Mouse (Mus musculus) heart, postnatal 4 days (tissue): Measurements from ENCODE around the gene Alk. TPM values are rescaled to one million over a fixed set of nuclear protein-coding genes. Genes with fewer than 3 reads are reported as not detected.

Experiments
- DNase-seq: peaks from one replicate; pipeline ENCODE4 v3.0.0; 2021
- total RNA-seq, 2 experiments: library from RNA; stranded (reverse); gene quantifications; 2 replicates each; pipeline ENCODE4 v1.2.3; 2021

The Alk gene
- total RNA-seq, 2 experiments from 2014 or later: 0.07 to 0.19 TPM

DNA sequence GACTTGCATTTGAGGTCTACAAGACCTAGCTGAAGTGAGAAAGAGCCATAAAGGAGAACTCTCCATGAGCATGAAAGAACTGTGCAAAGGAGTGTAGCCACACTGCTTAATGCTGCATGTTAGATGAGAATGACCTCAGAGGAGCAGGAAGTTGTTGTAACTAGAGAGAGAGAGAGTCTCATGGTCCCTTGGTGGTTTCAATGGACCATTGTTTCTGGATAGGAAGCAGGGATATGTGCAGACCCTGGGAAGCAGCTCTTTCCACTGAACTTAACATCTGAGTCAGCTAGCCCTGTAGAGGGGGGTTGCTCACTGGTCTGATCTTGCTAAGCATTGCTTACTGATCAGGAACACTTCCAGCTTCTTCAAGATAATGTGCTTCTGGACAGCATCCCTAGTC lies 587.1 kb downstream of the Alk start:
- no peak for DNase-seq

DNA sequence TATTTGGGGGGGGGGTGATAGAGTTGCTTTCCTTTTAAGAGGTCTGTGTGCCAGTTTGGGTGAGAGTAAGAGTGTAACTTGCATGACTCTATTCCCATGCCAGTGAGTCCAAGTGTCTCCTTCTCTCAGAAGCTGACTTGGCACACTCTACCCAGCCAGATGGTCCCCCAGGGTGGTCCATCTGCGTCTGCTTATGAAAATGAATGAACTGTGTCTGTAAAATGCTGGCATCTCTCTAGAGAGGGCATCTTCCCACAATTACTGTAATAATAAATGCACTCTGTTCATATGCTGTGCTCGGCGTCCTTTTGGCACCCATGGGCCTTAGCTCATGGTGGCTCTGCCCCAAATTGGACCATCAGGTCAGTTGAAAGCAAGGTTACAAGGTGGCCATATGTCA lies 589.2 kb downstream of the Alk start:
- no peak for DNase-seq

DNA sequence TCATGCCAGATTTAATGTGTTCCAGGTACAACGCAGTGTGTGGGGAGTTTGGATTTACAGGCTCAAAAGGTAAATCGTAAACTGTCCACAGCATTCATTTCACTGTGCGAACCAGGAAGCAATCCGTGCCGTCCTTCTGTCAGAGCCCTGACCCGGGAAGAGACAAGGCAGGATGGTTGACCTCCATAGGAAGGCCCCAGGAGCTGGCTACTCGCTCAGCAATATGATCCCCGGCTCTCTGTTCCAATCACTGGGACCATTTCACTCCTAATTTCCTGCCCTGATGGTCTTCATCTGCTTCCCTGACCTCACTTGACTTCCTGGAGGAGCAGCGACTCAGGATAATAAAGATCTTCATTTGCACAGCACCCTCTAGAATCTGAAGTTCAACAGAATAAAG lies 591.7 kb downstream of the Alk start:
- DNase-seq: no peak

DNA sequence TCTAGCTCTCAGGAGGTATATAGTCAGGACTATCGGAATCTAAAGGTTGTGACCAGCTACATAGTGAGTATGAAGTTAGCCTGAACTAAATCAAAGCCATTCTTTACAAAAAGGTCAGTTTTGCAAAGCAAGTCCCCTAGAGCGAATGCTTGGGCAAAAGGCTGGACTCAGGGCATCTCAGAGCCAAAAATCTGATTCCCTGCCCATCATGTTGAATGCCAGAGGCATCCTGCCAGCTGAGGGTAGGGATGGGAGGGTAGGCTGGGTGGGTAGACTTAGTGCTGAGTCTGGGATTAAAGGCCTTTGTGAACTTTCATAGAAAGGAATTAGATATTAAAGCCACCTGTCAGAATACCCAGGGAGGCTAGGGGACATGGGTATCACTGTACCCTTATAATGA lies 594.6 kb downstream of the Alk start:
- DNase-seq: no peak

DNA sequence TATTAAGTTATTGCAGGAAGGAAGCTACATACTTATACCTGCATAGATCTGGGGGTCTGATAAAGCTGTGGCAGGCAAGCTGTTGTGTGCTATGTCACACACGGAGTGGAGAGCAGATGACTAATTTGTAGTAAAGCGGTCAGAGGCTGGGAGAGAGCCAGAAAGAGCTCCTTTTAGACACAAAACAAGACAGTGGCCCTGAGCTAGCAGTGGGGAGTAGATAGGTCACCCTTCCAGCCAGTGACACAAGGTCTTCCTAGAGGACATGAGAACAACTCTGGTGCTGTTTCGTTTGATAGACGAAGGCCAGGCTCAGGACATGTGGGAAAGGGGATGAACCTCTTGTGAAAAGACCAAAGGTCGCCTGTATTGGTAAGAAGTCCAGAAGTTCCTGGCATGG lies 596.0 kb downstream of the Alk start:
- DNase-seq: no peak

DNA sequence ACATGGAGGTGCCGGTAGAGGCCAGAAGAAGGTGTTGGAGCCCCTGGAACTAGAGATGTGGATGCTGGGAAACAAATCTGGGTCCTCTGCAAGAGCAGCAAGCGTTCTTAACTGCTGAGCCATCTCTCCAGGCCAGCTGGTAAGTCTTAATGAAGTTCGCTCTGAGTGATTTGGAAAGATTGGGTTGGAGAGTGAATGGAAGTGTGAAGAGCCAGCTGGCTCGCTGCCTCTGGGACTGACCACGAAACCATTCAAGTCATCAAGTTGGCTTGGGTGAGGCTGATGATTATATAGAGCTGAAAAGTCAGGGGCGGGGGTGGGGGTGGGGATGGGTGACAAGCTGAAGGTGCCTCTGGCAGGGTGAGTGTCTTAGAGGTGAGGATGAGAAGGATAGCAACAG lies 599.1 kb downstream of the Alk start:
- peak; percentile 21 for DNase-seq

DNA sequence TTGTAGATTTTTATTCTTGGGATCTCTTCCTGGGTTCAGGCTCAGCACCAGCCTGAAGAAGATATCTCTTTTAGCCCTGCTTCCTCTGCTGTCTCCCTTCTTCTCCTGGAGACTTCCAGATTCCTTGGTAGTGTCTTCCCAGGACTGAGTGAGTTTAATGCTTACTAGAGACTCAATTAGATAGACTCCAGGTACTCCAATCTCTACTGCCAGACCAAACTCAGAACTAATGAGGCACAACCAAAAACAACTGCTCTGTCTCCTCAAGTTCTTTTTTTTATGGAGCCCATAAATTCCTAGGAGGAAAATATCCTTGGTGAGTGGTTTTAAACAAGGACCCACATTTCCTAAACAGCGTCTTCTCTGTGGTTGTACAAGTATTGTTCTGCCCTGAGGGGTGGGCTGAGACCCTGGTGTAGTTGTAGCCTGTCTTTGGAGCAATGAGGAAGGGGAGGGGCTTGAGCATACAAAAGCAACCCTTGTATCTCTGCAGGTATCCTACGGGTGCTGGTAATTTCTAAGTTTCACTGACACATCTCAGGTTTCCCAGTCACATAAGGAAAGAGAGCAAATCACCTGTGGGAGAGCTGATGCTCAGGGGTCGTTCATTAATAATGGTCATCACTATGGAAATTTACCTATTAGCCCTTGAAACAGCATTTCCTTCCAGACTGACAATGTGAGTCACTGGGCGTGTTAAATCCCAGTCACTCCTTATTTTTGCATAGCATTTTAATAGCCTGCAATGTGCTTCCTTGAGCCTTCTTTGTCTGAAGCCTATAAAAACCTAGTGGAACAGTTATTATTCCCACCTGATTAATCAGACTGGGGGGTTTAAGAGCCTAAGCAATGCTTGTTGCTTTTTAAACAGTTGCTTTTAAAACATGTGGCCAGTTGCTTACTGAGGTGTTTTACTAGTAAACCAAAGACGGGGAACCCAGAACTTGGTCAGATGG lies 604.6 kb downstream of the Alk start:
- DNase-seq: no peak

DNA sequence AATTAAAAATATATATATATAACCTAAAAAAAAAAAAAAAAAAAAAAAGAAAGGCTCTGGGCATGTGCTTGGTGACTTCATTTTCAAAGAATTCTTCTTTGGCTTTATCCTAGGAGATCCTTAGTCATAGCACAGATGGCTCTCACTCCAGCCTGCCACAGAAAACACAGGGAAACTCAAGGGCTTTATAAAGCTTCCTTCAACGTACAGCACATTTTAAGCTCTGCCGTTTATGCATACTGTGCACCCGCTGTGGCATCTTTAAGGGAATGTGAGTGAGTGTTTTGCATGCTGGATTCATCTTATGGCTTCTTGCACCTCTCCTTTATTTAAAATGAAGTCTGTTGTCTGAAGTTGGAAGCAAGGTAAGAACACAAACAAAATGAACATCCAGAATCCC lies 606.7 kb downstream of the Alk start:
- DNase-seq: peak; percentile 11

DNA sequence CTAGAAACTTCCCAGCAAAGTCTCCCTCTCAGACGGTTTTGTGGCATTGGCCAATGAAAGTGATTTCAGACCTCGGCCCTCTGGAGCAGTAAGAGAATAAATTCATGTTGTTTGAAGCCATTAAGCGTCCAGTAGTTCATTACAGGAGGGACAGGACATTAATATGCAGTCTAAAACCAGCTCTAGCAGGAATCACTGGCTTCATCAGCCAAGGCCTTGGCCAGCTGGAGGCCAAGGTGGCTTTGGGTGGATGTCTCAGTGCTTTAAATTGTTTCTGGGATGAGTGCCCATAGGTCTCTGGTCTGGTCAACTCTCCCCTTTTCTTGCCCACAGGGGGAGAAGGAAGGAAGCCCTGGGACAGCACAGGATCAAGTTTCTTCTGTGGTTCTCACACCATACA lies 608.9 kb downstream of the Alk start:
- no peak for DNase-seq

DNA sequence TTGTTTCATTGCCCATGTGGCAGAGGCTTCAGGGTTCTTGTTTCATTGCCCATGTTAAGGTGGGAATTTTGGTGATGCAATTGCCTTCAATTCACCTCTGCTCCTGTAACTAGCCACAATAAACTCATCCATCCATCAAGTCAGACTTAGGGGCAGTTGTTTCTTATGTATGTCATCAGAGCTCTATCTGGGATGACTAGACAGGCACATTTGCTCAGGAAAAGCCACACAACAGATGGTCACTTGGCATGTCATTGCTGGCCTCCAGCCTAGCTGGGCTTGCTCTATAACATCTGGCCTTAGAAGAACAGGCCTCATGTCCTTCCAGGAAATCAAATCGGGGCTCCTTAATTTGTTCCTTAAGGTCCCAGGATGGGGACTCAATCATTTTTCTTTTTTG lies 610.3 kb downstream of the Alk start:
- DNase-seq: peak; percentile 59

DNA sequence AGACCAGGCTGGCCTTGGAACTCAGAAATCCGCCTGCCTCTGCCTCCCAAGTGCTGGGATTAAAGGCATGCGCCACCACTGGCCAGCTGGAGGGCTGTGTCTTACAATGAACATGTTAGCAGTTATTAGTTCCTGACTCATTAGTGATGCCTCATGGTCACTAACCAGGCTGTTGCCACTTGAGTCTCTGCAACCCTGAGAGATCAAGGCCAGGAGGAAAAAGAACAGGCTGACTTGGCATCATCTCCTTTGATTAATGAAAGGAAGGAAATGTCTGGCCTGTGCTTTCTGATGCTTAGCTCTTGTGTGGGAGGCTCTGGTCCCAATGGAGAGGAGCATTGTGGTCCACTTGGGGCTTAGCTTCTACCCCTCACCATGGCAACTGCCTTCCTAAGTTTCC lies 611.4 kb downstream of the Alk start:
- DNase-seq: no peak

DNA sequence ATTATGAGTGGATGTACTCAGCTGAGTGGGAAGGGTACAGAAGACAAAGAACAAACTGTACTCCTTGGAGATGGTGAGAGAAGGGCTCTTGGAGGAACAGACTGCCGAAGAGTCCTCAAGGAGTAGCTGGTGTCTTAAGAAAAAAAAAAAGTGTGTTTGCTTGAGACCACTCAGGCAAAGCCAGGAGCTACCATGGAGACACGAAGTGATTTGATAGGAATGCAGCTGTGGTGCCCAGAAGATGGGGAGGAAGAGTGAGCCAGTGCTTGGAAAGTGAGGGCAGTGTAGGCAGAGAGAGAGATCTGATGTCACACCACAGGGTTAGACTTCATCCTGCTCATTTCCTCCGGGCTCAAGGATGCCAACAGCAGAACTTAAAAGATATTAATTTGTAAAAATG lies 613.2 kb downstream of the Alk start:
- DNase-seq: no peak

DNA sequence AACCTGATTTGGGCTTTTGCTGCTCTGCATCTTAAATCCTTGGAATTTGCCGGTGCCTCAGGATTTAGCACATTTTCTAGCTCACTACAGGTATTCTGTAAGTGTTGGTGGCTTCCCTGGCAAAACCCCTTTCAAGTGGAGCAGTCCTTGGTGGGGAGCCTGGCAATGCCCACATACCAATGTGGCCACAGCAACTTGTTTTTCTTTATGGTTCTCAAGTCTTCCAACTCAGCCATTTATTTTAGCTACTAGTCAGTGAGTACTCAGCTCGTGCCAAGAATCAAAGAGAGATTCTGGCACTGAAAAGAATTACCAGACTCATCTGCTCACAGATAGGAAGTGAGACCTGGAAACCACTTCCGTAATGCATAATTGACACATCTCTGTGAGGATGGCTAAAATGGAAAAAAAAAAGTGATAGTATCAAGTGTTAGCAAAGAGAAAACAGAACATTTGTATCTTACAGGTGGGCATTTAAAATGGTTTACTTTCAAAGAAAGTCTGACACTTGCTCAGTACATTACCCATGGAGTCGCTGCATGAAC lies 614.2 kb downstream of the Alk start:
- DNase-seq: no peak

DNA sequence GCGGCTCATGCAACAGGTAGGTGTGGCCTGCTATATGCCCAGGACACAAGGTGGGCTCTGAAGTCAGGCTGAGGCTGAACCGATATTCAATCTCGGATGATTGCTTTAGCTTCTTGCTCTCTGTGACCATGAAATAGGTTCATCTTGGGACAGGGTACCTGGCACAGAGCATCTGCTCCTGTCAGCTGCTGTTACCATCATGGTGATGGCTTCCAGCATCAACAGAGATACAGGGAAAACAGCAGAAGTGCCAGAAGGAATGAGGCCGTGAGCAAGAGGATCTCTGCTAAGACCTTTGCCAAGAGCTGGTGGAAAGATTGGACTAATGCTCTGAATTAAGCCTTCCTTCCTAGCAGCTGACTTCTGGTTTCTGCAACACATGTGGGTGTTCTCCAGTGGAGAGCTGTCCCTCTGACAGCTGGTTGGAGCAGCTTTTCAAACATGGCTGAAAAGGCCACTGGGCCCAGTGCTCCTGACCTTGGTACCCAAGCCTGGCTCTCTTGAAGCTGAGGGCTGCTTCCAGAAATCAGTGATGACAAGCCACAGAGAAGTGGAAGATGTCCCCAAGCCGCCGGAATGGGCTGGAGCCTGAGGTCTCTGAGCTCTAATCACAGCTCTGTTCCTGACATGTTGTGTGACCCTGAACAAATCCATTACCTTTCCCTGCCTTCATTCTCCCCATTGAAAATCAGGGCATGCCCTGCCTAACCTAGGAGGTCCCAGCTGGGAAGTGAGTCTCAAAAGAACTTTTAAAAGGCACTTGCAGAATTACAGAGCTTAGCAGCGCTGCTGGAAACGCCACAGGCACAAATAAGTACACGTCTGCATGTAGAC lies 615.5 kb downstream of the Alk start:
- peak; percentile 49 for DNase-seq

DNA sequence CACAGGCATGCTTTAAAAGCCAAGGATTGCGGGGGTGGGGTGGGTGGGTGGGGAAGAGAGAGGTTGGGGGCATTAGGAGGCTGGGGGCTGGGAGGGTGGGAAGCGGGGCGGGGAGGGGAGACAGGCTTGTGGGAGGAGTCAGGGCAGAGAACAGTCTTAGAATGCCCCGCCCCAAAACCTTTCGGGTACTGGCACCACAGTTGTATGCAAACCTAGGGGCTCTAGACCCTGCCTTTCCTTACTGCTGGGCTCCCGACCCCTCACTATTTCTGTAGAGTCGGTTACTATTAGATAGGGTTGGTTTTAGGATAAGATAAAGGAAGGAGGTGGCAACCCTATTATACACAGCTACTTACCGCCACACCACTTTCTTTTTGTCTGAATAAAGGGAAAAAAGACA lies 617.4 kb downstream of the Alk start:
- DNase-seq: no peak

DNA sequence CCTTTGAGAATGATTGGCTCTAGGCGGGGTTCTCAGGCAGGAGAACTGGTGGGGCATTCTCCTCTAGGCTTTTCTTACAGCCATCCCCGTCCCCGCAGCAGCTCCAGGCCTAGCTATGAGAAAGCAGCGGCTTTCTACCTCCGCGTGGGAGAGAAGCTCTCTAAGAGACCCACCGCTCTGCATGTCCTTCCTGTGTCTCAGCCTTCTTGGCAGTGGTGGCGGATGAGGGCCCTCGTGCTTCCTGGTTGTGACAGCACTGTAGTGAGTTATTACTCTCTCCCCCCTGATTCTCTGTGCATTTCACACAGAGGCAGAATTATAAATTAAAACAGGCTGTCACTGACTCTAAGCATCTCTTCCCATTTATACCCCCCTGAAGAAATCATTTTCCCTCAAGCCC lies 618.0 kb downstream of the Alk start:
- peak; percentile 25 for DNase-seq

DNA sequence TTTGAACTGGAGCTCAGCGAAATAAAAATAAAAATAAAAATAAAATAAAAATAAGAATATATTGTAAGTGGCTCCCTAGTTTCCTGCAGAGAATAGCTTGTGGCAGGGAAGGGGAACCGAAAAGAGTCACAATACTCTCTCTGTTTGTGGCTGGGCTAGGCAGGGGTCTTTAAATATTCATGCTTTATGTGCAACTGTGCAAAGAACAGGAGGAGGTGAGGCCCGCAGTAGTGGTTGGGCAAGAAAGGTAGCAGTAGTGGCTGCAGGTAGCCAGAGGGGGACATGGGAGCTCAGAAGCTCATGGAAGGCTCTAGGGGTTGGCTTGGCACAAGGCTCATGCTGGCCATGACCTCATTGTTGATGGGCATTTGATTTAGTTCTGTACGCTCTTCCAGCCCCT lies 623.2 kb downstream of the Alk start:
- DNase-seq: no peak

DNA sequence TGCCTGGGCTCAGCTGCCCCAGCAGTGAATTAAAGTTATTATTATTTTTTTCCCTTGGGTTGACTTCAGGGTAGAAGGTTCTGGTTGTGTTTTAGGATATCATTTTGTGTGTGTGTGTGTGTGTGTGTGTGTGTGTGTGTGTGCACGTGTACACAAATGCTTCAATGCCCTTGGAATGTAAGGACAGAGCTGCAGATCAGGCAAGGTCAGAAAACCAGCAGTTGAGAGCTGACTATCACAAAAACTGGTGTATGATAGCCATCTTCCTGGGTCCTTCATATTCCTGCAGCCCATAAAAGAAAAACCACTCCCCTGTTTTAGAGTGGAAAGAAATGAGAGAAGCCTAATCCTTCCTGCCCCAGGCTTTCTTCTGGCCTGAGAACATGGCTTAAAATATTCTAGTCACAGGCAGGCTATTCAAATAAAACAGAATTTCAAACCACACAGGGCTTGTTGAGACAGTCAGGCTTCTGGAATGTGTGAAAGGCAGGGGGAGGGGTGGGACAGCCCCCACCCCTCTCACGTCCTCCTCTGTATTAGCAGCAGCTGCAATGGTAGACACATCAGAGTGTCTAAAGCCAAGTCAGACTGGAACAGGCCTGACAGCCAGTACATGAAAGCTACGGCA lies 623.8 kb downstream of the Alk start:
- DNase-seq: peak; percentile 19

DNA sequence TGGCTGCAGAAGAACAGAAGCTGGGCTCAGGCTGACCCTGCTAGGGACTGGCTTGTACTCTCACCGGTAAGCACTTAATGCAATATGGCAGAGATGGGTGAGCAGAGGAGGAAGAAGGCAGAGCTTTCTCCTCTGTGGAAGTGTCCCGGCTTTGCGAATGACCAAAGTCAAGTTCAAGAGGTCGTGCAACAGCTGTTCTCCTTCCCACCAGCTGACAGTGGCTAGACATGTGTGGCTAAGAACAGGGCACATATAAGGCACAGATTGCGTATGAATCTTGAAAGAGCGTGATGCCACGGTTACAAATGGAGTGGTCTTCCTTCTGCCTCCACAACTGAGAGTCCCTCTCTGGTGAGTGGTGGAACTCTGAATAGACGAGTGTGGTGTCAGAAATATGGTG lies 625.3 kb downstream of the Alk start:
- DNase-seq: no peak

DNA sequence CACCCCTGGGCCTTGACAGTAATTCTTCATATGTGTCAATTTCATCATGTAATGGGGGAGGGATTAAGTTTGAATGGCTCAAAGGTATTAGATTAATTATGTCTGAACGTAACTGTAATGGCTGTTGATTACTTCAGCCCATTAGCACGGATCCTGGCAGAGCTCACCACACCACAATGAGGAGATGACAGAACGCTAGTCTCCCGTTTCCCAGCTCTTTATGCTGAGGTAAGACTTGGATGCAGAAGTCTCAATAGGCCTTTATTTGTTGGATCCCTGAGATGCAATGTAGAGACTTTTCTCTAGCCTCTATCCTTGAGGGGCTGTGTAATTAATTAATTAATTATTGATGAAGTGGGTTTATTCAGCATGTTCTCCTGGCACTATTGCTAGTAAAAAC lies 627.8 kb downstream of the Alk start:
- no peak for DNase-seq

DNA sequence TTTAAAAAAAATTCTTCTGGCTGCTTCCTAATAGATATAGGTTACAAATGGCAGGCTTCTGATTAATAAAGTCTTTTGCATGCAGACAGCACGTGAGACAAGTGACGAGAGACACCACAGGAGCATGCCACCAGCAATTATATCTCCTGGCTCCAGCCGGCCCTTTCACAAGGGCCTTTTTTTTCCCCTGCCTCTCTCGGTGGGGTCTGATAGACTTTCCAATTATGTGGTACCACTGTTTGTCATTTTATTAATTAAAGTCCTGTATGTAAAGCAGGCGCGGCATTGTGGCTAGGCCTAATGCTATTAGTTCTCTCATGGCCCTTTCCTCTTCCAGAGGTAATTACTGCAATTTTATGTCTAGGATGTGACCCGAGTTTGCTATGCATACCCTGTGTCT lies 630.7 kb downstream of the Alk start:
- DNase-seq: no peak

DNA sequence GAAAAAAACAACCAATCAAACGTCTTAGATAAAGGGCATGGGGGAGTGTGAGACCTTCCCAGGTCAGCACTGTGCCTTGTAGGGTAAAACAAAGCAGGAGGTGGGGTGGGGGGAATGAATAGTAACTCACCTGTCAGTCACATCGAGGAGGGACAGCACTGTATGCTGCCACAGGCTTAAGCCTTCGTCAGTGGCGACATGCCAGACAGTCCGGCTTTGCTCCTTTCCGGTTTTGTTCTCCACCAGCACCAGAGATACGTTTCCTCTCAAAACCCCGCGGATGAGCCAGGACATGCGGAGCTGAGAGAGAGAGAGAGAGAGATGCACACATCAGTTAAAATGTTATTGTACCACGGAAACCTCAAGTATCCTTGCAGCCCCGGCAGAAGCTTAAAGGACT lies 637.1 kb downstream of the Alk start:
- DNase-seq: no peak
